Mouse (Mus musculus) bone marrow, adult 2 months (tissue): ENCODE results near the gene Fstl4. TPM values are rescaled to one million over a fixed set of nuclear protein-coding genes. Genes with fewer than 3 reads are reported as not detected.

ENCODE experiments used
- H3K27ac ChIP-seq: fragments of 200-500 bp; 2 replicates; pipeline ENCODE4 v1.5.1; 2012; ENCODE audit warnings: low read depth, mild to moderate bottlenecking, control low read depth, inconsistent platforms, low read length; ENCODE audit not compliant: control insufficient read depth, poor library complexity, insufficient read depth
- H3K4me1 ChIP-seq: fragments of 200-500 bp; 2 replicates; pipeline ENCODE4 v1.6.1; 2011; ENCODE audit warnings: low read length; ENCODE audit not compliant: control insufficient read depth, insufficient read depth
- H3K4me3 ChIP-seq: fragments of 200-500 bp; replicated peaks from 2 replicates; pipeline ENCODE3; 2011; ENCODE audit warnings: mild to moderate bottlenecking, low read depth, low read length, control low read depth; ENCODE audit not compliant: control insufficient read depth
- CTCF ChIP-seq: fragments of 200-500 bp; IDR thresholded peaks from 2 replicates; pipeline ENCODE4 v1.5.1; 2011; ENCODE audit warnings: low read length, control low read depth; ENCODE audit not compliant: control insufficient read depth, insufficient read depth
- POLR2A ChIP-seq: fragments of 200-500 bp; IDR thresholded peaks from 2 replicates; pipeline ENCODE4 v1.6.1; 2011; ENCODE audit warnings: low read depth, mild to moderate bottlenecking, control low read depth, low read length, borderline replicate concordance; ENCODE audit not compliant: control insufficient read depth
- WGBS: fragments of 180-500 bp; shearing (Covaris S2); methylation state at CpG from one replicate; pipeline ENCODE4 v1.1.7; 2018; 5-methylcytosine and 5-hydroxymethylcytosine counted together
- polyA plus RNA-seq: library from polyadenylated mRNA; stranded (reverse); fragments of >200 nt; gene quantifications from 2 replicates; pipeline ENCODE4 v1.2.4, GENCODE M21; 2011; ENCODE audit warnings: low replicate concordance; ENCODE audit not compliant: missing spikeins, insufficient read depth, insufficient read length

Gene Fstl4
- polyA plus RNA-seq, 1 experiment, result not detected

DNA sequence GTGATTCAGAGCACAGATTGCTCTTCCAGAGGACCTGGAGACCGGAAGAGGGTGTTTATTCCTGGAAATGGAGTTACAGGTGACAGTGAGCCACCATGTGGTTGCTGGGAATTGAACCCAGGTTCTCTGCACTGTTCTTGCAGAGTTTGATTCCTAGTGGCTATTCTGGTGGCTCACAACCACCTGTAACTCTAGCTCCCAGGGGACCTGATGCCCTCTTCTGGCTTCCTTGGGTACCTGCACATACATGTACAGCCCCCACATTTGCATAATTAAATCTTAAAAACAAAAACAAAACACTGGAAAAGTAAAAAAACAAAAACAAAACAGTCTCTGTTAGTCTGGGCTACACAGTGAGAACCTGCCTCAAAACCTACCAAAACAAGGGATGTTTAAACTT is 2.6 kb upstream of the Fstl4 start:
- Histone ChIP-seq H3K4me1 (no peaks in the 10 kb centered on the region), H3K4me3 (no peak overlapping the region), H3K27ac (no peak overlapping the region)
- no peak for TF ChIP-seq CTCF
- TF ChIP-seq POLR2A, result no peak
- WGBS, result 50% methylated on average over 1 of the region's 1 CpGs

DNA sequence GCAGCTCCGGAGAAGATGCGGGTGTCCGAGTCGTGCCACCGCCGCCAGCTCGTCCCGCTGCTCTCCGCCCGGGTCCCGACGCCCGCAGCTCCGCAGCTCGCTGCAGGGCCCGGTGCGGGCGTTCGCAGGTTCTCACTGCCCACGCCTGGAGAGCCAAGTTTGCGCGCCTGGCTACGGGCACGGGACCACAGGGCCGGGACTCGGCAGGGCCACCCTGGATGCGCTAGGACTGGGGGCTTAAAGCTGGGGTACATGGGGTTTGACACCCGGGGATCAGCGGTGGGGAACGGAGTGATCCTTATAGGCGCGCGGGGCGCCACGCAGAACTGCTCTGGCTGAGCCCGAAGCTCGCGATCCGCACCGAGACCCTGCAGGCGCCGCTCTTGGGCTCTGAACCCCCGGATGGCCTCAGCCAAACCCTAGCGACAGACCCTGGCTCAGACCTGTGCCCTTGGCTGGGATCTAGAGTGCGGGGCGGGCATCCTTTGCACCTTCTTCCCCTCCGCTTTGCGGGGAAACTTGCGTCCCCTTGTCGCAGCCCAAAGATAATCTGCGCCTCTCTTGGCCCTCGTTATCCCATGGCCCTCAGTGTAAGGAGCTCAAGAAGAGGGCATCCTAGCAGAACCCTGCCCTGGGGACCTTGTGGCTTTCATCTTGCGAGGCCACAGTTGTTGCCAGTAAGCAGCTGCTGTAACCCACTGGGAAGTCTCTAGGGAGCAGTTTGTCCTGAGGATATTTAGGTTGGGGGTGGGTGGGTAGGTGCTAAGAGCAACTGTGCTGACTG is 652 bp downstream of the Fstl4 start:
- Histone ChIP-seq H3K4me1 (no peaks in the 10 kb centered on the region), H3K27ac (no peak overlapping the region), H3K4me3 (no peak overlapping the region)
- no peak for TF ChIP-seq POLR2A
- 3% methylated on average over 53 of the region's 53 CpGs for whole genome bisulfite sequencing

DNA sequence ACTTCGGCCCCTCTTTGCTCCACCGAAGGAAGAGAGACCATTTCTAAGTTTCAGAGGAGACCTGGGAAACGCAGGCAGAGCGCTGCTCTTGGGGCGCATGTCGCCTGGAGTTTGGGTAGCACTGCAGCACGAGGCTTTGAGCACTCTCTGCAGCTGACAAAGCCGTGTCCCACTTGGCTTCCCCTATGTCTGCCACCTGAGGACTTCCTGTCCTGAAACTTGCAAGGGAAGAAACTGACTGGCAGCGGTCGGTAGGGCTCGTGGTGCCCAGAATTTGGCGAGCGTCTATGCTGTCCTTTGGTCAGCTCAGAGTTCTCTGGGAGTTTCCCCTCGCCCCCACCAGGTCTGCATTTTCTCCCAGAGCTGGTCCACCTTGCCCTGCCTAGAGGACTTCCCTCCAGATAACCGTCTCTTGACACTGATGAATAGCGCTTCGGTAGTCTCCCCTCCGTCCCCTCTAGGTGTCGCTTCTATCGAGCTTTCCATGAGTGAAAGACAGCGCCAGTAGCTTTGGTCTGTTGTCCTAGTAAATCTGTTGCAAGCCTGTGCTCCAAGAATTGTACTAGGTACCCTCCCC is 1.3 kb downstream of the Fstl4 start:
- Histone ChIP-seq H3K4me3 (no peak overlapping the region), H3K27ac (no peak overlapping the region), H3K4me1 (no peaks in the 10 kb centered on the region)
- TF ChIP-seq POLR2A, result no peak
- TF ChIP-seq CTCF, result no peak
- WGBS, result 4% methylated on average over 21 of the region's 21 CpGs

DNA sequence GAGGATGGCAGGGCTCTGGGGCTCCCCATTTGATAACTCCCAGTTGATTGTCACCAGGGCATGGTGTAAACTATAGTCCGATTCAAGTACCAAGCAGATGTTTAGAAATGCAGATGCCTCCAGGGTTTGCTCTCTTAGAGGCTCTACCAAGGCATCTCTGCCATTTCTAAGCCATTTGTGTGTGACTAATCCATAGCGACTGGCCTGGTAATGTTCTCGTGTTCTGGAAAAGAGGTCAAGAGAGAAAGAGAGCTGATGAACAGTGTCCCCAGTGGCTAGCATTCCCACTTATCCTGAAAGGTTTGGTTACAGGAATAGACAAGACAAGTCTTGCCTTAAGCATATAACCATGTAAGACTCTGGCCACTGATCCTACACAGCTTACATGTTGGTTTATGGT is 3.5 kb downstream of the Fstl4 start:
- Histone ChIP-seq H3K27ac (no peak overlapping the region), H3K4me1 (no peaks in the 10 kb centered on the region), H3K4me3 (no peak overlapping the region)
- WGBS, result 74% methylated on average over 3 of the region's 3 CpGs
- TF ChIP-seq CTCF (no peak), POLR2A (no peak)

DNA sequence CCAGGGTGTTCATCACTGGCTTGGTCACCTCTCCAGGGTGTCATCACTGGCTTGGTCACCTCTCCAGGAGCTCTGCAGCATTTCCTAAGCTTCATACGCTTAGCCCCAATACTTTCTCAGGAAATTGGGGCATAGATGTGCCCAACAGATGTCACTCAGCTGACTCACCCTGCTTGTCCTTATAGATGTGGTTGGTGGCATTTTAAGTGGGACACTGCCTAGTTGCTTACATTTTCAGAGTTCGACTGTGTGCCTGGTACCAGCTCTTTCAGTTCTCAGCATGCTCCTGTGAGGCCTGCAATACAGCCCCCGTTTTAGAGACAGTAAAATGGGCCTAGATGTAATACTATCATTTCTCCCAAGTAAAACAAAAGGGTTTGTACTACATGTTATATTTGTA is 8.6 kb downstream of the Fstl4 start:
- no peak overlapping the region for H3K4me3 ChIP-seq
- WGBS, result 64% methylated on average over 3 of the region's 3 CpGs
- TF ChIP-seq POLR2A (no peak), CTCF (no peak)
- H3K4me1 ChIP-seq, result no peaks in the 10 kb centered on the region
- no peak overlapping the region for H3K27ac ChIP-seq

DNA sequence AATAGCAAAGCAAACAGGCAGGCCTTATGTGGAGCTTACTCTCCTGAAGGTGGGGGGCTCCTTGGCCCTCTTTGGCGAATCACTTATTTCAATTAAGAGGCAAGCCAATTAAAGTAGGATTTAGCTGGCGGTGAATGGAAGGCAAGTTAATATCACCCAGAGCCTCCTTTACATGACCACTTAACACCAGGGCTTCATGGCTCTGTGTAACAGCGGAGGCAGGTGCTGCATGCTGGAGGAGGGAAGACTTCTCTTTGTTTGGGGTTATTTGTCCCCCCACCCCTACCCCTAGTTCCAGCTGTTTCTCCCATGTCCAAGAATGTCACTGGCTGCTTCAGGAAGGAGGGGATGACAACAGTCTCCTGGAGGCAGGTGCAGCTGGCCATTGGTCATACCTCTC is 10.9 kb downstream of the Fstl4 start:
- Histone ChIP-seq H3K4me1 (no peaks in the 10 kb centered on the region), H3K4me3 (no peak overlapping the region), H3K27ac (no peak overlapping the region)
- no peak for TF ChIP-seq CTCF
- TF ChIP-seq POLR2A, result no peak
- 74% methylated on average over 3 of the region's 3 CpGs for WGBS

DNA sequence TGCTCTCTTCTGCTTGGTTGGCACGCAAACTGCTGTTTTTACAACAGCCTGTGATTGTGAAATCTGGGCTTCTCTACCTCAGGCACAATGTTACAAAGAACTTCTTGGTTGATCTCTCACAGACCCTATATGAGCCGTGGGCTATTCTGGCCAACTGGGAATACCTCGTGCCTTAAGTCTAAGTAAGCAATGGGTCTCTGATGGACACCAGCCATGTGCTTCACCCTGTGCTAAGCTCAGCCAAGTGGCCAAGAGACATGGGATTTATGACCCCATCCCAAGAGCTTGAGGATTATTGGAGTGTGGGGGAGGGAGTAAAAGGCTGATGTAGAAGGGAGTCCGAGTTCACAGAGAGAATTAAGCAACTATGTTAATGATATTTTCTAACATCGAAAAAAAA is 18.0 kb downstream of the Fstl4 start:
- Histone ChIP-seq H3K4me1 (no peaks in the 10 kb centered on the region), H3K27ac (no peak overlapping the region), H3K4me3 (no peak overlapping the region)
- WGBS, result 73% methylated on average over 5 of the region's 5 CpGs
- TF ChIP-seq POLR2A, result no peak
- no peak for TF ChIP-seq CTCF

DNA sequence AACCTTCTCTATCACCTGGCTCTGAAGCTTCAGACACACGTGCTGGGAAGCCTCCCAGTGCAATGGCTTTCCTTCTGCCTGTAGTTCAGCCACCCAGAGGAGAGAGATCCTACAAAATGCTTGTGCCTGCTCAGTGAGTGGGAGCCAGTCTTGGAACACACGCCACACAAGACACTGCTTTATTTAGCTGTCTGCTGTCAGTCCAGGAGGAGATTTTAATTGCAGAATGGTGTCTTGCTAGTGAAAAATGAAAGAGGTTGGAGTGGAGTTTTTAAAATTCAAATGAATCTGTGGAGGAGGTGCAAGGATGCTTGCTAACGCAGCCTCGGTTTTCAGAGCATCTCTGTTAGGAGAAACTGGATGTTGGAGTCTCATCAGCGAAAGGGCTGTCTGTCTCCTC is 29.9 kb downstream of the Fstl4 start:
- 75% methylated on average over 5 of the region's 5 CpGs for WGBS
- H3K4me1 ChIP-seq, result no peaks in the 10 kb centered on the region
- H3K4me3 ChIP-seq, result no peak overlapping the region
- no peak overlapping the region for H3K27ac ChIP-seq
- TF ChIP-seq CTCF (no peak), POLR2A (no peak)
